Mouse (Mus musculus) retina, postnatal 1 day (tissue): ENCODE measurements around the gene Med11.
"Not testable (repeated sequence)": the region's sequence is repeated elsewhere in the genome, so short reads cannot be mapped to it uniquely, and the experiment has no call there.

ENCODE experiments used
- DNase-seq: peaks from one replicate; pipeline ENCODE4 v3.0.0-alpha.2; 2012

The Med11 gene

DNA sequence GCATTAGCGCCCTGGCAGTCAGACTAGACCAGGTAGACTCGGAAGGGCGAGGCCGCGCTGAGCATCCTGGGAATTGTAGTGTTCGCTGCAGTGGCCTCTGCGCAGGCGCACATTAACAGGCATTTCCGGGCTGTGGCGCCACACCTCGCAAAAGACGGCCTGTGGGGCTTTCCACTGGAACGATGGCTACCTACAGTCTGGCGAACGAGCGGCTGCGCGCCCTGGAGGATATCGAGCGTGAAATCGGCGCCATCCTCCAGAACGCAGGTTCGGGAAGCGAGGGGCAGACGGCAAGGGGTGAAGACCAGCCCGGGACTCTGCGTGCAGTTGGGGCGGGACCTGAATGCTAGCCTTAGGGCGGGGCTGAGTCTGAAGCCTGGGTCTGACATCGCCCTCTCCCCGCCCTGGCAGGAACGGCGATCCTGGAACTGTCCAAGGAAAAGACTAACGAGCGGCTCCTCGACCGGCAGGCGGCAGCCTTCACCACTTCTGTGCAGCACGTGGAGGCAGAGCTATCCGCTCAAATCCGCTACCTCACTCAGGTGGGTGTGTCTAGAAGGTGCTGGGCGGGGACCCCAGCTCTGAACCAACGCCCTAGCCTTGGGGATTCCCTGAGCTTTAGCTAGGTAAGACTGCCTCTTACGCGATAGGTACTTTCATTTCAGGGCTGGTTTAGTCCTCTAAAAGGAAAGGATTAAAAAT lies at the start of gene Med11:
Med11 (plus strand) TSS at position 123 of the 702 bp plus-strand sequence.
- peak; percentile 97 for DNase-seq

DNA sequence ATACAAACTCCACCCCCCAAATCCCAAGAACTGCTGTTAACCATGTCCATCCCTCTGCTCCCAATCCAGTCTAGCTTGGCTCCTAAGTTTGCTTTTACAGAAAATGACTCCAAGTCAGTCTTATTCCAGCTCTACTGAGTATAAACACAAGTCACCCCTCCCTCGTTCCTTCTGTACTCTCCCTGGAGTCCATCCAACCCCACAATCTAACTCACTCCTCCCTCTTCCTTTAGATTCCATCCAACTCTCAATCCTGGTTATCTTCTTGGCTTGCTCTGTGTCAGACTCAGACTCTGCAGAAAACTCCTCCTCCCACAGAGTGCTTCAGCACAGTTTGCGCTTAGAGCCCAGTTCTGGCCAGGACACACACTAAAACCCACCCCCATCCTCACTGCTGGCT lies 48.1 kb upstream of the Med11 start:
- no peak for DNase-seq

DNA sequence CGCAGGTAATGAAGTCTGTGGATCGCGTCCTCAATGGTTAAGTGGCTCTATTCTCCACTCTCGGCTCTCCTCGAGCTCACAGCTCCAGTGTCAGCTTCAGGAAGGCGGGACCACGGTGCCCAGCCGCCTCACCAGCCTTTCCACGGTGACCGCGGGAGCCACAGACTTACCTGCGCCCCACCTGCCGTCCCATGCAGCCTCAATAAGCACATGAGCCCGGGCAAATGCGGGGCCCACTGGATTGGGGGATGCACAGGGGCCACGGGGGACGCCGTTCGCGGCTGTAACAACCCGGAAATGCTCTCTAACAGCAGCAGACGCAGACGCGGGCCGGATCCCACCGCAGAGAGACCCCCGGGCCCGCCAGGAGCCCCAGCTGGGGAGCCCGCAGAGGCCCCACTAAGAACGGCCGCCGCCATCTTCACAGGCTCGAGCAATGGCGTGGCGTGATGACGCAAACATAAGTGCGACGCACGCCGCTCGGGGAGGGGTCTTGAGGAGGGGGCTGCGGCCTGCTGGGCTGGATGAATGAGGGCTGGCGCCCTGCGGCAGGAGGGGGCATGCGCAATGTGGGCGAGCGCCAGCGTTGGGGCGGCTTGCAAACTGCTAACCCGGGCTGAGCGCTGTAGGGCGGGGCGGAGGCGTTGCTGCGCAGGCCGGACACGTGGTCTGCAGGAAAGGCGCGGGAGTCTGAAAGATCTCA lies 42.0 kb upstream of the Med11 start, which contains the start of gene Pelp1:
Pelp1 (minus strand) TSS at position 438 of the 703 bp plus-strand sequence.
- DNase-seq: peak; percentile 98

DNA sequence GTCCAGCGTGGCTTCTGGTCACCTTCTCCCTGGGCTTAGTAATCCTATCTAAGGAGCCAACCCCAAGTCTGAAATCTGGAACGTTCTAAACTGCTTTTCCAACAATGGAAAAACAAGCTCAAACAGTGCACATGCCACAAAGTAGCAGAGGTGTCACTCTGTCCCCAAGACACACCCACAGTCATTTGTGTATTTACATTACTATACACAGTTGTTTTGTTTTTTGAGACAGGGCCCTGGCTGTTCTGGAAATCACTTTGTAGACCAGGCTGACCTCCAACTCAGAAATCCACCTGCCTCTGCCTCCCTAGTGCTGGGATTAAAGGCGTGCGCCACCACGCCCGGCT lies 41.4 kb upstream of the Med11 start:
- DNase-seq: no peak

DNA sequence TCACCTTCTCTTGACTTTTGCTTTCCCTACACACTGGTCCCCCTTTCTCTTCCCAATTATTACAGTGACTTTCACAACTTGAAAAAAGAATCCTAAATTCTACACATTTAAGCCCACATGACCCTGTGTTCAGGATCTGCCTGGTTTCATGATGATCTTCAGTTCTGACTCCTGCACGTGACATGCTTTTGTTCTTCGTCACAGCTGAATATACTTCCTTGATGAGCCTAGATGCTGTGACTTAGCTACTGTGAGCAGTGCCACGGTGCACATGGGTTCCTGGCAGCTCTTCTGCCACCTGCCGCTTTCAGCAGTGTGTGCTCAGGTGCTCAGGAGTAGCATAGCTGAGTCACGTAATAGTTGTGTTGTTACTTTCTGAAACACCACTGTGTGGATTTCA lies 39.1 kb upstream of the Med11 start:
- no peak for DNase-seq

DNA sequence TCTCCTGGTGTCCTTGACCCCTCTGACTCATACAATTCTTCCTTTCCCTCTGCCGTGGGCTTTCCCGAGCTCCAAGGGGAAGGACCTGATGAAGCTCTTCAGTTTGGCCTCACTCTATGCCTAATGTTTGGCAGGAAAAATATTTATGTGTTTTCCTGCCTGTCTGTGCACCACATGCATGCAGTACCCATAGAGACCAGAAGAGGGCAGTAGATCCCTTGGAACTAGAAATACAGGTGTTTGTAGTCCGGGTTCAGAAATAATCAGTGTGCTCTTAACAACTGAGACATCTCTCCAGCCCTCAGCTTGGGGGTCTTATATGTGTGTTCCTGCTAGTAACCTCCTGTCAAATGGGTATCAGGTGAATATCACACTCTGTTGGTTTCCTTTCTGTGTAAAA lies 37.8 kb upstream of the Med11 start:
- peak; percentile 84 for DNase-seq

DNA sequence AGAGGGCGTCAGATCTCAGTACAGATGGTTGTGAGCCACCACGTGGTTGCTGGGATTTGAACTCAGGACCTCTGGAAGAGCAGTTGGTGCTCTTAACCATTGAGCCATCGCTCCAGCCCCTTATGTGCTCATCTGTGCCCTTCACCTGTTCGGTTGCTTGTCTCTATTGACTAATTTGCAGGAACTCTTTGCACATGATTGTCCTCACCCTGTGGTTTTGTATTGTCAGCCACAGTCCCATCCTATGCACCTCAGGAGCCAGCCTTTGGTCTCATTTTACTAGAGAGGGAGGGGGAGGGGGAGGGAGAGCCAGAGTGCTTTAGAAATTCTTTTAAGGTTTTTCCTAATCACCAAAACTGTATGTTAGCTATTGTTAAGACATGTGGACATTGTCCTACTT lies 33.5 kb upstream of the Med11 start:
- DNase-seq: no peak

DNA sequence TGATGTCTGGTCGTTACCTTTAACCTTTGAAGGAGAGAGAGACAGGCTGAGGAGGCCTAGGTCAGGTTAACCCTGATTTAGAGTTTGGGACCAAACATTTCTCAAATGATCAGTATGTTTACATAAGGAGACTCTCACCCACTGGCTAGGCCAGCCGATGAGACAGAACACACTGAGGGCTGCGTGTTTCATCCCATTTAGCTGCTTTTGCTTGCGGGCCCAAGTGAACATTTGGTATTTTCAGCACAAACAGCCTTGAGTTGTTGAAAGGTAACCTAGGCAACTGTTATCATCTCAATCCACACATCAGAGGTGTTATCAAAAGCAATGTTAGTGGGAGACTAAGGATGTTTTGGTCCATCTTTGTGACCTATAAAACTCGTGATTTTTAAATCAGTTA lies 32.2 kb upstream of the Med11 start:
- no peak for DNase-seq

DNA sequence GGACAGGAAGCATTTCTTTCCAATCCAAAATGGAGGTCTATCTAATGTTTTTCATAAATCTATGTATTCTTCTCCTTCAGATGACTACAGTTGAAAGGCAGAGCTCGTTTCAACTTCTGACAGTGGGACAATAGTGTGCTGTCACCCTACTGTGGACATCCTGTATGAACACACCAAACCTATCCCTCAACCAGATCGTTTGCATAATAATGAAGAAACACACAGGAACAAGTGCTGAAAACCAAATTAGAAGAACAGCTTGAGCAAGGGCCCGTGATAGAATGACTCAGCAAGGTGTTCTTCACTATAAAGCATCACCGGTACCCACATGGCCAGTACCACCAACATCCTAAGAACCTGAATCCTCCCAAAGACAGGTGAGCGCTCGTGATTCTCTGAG lies 25.1 kb upstream of the Med11 start:
- DNase-seq: not testable (repeated sequence)

DNA sequence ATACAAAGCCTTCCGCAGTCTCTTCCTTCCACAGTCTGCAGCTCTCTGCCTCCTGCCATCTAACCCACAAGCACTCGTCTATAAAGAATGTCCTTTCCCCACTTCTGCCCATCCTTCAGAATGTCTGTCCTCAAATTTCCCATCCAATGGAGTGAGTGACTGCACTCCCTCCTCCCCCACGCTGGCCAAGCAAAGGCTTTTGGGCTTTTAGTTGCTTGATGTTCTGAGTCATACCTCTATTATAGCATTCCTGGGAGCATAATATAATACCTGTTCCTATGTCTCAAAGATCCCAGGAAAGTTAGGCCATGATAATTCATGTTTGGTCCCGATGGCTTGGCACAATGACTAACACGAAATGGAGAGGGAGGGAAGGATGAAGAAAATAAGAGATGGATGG lies 20.1 kb upstream of the Med11 start:
- DNase-seq: no peak

DNA sequence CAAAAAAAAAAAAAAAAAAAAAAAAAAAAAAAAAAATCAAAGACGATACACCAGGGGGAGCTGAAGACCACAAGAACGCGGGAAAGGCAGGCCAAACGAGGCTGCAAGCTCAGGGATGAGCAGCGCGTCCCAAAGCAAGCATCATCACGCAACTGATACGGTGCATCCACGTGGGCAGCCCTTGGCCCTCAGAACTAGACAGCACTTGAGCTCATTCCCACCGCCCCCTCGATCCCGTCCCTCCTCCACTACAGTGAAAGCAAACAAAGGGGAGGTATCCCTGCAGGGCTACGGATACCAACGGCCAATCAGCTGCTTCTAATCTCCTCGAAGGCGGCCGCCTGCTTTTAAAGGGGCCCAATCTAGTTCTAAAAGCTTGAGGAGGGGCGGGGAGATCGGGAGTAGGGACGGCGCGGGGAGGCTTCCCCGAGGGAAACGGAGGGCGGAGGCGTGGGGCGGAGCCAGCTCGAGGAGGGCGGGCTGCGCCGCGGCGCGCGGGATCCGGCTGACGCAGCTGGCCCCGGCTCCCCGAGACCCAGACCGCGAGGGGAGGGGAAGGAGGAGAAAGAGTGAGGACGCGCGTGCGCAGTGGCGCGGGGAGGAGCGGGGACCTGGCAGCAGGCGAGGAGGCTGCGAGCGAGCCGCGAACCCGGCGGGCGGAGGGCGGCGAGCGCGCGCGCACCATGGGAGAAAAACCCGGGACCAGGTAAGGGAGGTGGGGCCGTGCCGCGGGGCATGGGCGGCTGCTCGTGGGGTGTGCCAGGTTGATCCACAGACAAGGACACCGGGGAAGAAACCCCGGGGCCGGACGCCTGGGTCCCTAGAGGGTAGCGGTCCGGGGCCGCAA lies 19.4 kb upstream of the Med11 start, which contains the start of gene Arrb2:
Arrb2 (plus strand) TSS at position 588 of the 847 bp plus-strand sequence.
- peak; percentile 99 for DNase-seq

DNA sequence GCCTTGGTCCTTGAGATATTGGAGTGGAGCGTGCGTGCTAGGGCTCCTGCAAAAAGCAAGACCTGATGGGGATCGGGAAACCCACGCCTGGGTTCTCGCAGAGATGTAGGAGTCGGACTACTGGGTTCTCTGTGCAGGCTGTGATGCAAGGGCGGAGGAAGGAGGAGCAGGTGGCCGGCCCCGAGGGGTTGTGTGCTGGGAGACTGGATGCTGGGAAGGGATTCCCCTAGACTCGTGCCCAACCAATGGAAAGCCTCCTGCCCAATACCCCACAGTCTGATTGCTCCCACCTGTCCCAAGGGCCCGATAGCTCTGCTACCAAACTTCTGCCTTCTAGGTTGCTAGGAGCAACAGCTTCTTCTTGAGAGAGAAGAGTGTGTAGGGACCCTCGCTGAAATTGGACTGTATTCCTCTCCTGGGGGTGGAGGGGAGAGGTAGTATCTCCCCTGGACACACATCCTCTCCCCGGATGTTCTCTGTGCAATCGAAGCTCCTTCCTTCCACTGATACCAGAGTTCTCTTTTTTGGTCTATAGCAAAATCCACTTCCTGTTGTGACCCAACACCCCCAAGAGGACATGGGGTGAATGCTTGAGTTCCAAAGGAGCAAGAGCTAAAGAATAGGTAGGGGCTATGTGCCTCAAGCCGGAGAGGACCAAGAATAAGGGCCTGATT lies 18.7 kb upstream of the Med11 start:
- no peak for DNase-seq

DNA sequence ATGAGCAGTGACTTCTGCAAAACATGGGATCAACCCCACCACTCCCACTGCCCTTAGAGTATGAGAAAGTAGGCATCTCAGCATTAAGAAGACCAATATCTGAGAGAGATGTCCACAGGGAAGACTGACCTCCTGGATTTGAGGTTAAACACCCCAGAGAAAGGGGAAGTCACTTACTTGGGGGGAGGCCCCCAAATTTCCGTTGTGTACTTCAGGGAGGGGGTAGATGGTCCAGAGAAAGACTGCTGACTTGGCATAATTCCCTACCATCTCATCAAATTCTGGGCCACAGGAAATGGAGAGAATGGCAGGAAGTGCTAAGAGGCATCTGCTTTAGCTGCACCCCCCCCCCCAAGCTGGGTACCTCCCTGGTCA lies 18.2 kb upstream of the Med11 start:
- no peak for DNase-seq

DNA sequence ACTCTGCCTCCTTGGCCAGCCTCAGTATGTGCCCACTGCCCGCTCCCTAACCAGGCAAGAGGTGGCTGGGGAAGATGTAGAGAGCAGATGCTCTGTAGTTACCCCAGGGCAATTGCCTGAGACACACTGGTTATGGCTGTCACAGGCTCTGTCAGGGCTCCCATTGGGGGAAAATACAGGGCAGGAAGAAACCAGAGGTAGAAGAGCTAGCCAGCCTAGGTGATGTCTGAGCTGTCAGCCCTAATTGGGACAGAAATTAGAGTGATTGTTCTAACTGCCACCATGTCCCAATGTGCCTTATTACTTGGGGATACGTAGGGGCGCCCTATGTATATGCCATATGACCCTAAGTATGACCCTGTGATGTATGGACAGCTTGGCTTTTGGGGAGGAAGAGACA lies 17.8 kb upstream of the Med11 start:
- DNase-seq: no peak

DNA sequence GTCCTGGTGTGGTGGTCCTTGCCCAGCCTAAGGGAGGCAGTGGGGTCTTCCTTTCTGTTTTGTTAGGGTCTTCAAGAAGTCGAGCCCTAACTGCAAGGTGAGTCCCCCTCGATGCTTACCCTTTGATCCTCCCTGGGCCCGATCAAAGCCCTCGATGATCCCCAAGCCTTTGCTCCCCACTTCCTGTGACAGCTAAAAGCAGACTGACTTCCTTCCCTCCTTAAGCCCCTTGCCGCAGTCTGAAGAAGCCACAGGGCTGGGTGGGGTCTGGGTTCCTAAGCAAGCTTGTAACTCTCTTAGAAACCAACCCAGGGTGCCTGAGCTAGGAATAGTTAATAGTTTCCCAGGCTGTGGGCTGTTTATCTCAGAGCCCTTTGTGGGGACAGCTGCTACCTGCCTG lies 16.2 kb upstream of the Med11 start:
- no peak for DNase-seq

DNA sequence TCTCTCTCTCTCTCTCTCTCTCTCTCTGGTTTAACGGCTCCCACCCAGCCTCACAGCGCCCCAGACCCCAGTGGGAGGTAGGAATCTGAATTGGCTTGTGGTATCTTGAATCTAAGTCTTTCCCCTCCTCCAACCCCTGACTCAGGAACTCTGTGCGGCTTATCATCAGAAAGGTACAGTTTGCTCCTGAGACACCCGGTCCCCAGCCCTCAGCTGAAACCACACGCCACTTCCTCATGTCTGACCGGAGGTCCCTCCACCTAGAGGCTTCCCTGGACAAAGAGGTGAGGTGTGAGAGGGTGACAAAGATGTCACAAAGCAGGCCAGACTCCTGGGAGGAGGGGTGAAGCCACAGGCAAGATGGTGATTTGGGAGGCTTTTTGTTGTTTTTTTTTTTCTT lies 14.3 kb upstream of the Med11 start:
- DNase-seq: no peak

DNA sequence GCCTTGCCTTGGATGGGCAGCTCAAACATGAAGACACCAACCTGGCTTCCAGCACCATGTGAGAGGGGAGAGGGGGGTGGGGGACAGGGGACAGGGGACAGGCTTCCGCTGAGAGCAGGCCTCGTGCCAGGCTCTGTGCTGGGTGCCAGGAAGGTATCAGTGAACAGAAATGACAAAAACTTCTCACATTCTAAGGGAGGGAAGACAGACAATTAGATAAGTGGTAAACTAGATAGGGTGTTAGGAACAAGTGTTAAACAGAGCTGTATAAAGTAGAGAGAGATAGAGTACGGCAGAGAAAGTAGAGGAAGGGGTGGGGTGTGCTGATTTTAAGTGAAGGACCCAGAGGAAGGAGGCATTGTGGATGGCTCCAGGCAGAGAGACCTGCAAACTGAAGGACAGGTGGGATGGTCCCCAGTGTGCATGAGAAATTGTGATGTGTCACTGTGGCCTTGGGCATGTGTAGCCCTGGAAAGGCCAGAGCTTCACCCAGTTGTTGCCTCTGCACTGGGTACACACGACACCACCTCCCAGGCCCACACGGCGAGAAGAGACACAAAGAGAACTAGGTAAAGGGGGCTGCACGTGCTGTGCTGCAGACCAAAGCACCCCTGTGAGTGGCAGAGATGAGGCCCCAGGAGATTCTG lies 12.9 kb upstream of the Med11 start:
- DNase-seq: no peak

DNA sequence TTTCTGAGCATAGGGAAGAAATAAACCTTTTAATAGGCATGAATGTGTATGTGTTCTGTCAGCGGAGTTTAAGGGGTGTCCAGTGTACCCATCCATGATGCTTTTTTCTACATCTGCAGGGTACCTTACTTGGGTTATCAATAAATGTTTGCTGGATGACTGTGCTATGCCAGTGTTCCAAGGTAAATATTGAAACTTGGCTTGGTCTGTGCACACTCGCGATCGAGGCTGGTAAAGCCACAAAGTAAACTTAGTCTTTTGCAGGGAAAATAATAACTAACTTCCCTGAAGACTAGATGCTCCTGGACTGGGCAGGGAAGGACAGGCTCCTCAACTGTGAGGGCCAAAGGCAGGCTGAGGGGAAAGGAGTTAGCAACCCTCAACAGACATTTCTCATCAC lies 11.1 kb upstream of the Med11 start:
- DNase-seq: no peak

DNA sequence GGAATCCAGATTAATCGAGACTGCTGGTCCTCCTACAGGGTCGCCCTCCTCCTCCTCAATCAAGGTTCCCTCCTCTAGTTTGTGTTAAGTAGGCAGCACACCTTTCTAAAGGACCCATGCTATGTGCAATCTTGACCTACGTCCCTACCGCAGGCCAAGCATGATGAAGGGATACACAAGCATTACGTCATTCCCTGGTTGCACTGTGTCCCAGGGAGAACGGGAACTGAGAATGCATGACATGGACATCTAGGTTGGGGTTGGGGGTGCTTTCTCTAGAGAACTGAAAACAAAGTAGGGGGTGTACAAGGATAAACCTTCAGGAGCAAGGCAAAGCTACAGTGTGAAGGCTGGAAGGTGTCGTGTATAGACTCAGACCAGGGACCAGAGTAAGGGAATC lies 9.8 kb upstream of the Med11 start:
- no peak for DNase-seq

DNA sequence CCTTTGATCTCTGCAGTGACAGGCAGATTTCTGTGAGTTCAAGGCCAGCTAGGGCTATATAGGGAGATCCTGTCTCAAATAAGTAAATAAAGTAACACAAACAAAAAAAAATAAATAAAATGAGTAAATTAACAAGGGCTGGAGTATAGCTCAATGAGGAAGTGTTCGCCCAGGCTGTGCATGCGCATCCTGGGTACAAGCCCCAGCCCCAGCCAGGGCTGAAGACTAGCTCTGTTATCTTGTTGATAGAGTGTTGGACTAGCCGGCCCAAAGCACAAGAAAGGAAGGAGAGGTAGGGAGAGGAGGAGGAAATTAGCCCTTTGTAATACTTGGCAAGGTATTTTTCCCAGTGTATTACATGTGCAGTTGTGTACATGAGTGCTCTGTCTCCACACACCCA lies 7.8 kb upstream of the Med11 start:
- no peak for DNase-seq

DNA sequence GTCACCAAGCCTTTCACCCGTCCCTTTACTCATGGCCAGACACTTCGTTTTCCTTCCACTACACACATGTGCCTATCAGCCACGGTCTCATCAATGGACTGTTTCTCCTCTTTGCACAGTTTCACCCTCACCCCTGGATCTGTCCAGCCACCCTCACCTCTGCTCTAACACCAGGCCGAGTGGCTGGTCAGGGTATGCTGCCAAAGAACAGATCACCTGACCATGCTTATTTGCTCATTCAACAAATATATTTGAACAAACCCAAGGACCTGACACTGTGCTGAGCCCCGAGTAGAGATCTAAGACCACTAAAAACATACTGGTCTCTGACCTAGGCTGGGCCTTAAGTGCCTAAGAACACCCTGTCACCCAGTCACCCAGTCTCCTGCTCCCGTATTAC lies 7.1 kb upstream of the Med11 start:
- no peak for DNase-seq

DNA sequence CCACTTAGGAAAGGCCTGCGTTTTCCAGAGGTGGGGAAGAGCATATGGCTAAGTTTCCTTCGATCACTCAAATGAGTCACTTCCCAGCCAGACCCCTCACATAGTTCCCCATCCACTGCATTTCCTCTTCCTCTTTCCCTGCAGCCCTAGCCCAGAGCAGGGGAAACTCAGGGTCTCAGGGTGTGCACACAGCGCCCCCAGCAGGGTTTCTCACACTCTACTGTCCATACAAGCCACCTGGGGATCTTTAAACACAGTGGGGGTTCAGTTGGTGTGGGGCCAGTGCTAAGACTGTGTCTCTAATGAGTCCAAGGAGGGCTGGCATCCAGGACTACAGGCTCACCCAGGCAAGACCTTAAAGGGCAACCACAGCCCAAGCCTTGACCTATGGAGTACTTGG lies 5.0 kb upstream of the Med11 start:
- no peak for DNase-seq

DNA sequence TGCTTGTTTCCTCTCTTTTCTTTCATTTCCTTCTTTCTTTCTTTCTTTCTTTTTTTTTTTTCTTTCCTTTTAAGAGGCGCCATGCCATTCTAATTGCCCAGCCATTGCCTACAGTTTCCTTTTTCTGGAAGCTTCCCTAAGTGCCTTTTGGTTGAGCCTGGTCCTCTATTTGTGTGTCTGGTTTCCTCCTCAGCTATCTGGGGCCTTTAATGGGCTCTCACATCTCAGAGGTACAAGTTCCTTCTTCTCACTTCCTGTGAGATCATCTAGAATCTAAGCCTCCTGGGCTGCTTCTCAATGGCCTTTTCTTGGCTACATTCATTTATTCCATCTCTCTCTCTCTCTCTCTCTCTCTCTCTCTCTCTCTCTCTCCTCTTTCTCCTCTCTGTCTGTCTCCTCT lies 4.3 kb upstream of the Med11 start:
- no peak for DNase-seq
